Mouse (Mus musculus) limb, embryonic 11.5 days (tissue): ENCODE measurements around the gene Ifna7. TPM values are rescaled to one million over a fixed set of nuclear protein-coding genes. Genes with fewer than 3 reads are reported as not detected.
"Not testable (repeated sequence)": the region's sequence is repeated elsewhere in the genome, so short reads cannot be mapped to it uniquely, and the experiment has no call there.

Experiments used
- ATAC-seq: fragments of 200-750 bp; cut with Nextera tagmentation; 2 replicates; pipeline ENCODE4 v1.8.0; 2017; ENCODE audit warnings: low read depth; ENCODE audit not compliant: insufficient number of reproducible peaks, low FRiP score, low TSS enrichment
- DNase-seq: peaks from one replicate; pipeline ENCODE4 v3.0.0-alpha.2; 2015; ENCODE audit warnings: low spot score
- H3K27ac ChIP-seq: fragments of 300-500 bp; sonication (generic); replicated peaks from 2 replicates; pipeline ENCODE4 v1.5.1; 2014; ENCODE audit warnings: low read depth, mild to moderate bottlenecking, low read length
- H3K27me3 ChIP-seq: fragments of 300-500 bp; sonication (generic); 2 replicates; pipeline ENCODE4 v1.6.1; 2014; ENCODE audit warnings: mild to moderate bottlenecking, low read length, mixed read lengths; ENCODE audit not compliant: control insufficient read depth, insufficient read depth
- H3K36me3 ChIP-seq: fragments of 300-500 bp; sonication (generic); 2 replicates; pipeline ENCODE4 v1.6.1; 2014; ENCODE audit warnings: mild to moderate bottlenecking, low read length, moderate library complexity, mixed read lengths; ENCODE audit not compliant: control insufficient read depth, insufficient read depth
- H3K4me1 ChIP-seq: fragments of 300-500 bp; sonication (generic); 2 replicates; pipeline ENCODE4 v1.6.1; 2014; ENCODE audit warnings: low read length, mixed read lengths; ENCODE audit not compliant: control insufficient read depth, insufficient read depth
- H3K4me2 ChIP-seq: fragments of 300-500 bp; sonication (generic); 2 replicates; pipeline ENCODE4 v1.6.1; 2014; ENCODE audit warnings: low read depth, mild to moderate bottlenecking, moderate library complexity; ENCODE audit not compliant: severe bottlenecking
- H3K4me3 ChIP-seq: fragments of 300-500 bp; sonication (generic); 2 replicates; pipeline ENCODE4 v1.5.1; 2014; ENCODE audit warnings: low read depth, low read length
- H3K9ac ChIP-seq: fragments of 300-500 bp; sonication (generic); 2 replicates; pipeline ENCODE4 v1.6.1; 2014; ENCODE audit warnings: mild to moderate bottlenecking, low read length
- H3K9me3 ChIP-seq: fragments of 300-500 bp; sonication (generic); 2 replicates; pipeline ENCODE4 v1.6.1; 2016; ENCODE audit warnings: low read length; ENCODE audit not compliant: control insufficient read depth
- WGBS: fragments of 180-500 bp; shearing (Covaris S2); extraction: QIAGEN DNeasy Blood & Tissue Kit; methylation state at CpG from one replicate; pipeline ENCODE4 v1.1.7; 2014; 5-methylcytosine and 5-hydroxymethylcytosine counted together
- polyA plus RNA-seq: library from polyadenylated mRNA; unstranded; fragments of >200 nt; fragmentation: Nextera tagmentation; extraction: Ambion mirVana; gene quantifications from 2 replicates; pipeline ENCODE4 v1.2.1, GENCODE M21; 2014

Gene Ifna7
- polyA plus RNA-seq, 1 experiment from 2014 or later: not detected

GRCm38 (mm10) chr4:88791250-88791649 is 24.8 kb upstream of the Ifna7 start, which contains the start of gene Gm13278:
TSS of gene Gm13278 (plus strand) at chr4:88791550.
- H3K27me3 ChIP-seq, ATAC-seq, DNase-seq, H3K9me3 ChIP-seq, H3K9ac ChIP-seq, H3K4me3 ChIP-seq, H3K4me1 ChIP-seq, H3K4me2 ChIP-seq, H3K36me3 ChIP-seq, H3K27ac ChIP-seq: not testable (repeated sequence)
- no CpG with 5 or more reads among the region's 28 CpGs for WGBS

- not testable (repeated sequence) for H3K9me3 ChIP-seq, H3K4me1 ChIP-seq, H3K4me3 ChIP-seq, H3K36me3 ChIP-seq, H3K4me2 ChIP-seq, DNase-seq, H3K27me3 ChIP-seq, ATAC-seq, H3K27ac ChIP-seq, H3K9ac ChIP-seq
- 0% methylated on average over 6 of the region's 52 CpGs for WGBS
Observed at GRCm38 (mm10) chr4:88793936-88794675, 21.9 kb upstream of the Ifna7 start, which contains the start of gene Gm13275. TSS of gene Gm13275 (plus strand) at chr4:88794487.

- H3K9me3 ChIP-seq, H3K4me1 ChIP-seq, H3K27me3 ChIP-seq, H3K36me3 ChIP-seq, ATAC-seq, H3K4me2 ChIP-seq, H3K9ac ChIP-seq, DNase-seq, H3K4me3 ChIP-seq, H3K27ac ChIP-seq: not testable (repeated sequence)
- WGBS: no CpG with 5 or more reads among the region's 28 CpGs
Observed at GRCm38 (mm10) chr4:88797097-88797496, 18.9 kb upstream of the Ifna7 start, which contains the start of gene Gm13279. TSS of gene Gm13279 (plus strand) at chr4:88797397.

GRCm38 (mm10) chr4:88799365-88799764 is 16.7 kb upstream of the Ifna7 start, which contains the start of gene Gm13285:
TSS of gene Gm13285 (plus strand) at chr4:88799665.
- H3K9ac ChIP-seq, H3K27ac ChIP-seq, H3K4me1 ChIP-seq, H3K9me3 ChIP-seq, DNase-seq, H3K36me3 ChIP-seq, H3K4me2 ChIP-seq, H3K4me3 ChIP-seq, ATAC-seq, H3K27me3 ChIP-seq: not testable (repeated sequence)
- 21% methylated on average over 3 of the region's 7 CpGs for WGBS

GRCm38 (mm10) chr4:88802954-88803353 is 13.1 kb upstream of the Ifna7 start, which contains the start of gene Gm13287:
TSS of gene Gm13287 (plus strand) at chr4:88803254.
- not testable (repeated sequence) for H3K27ac ChIP-seq, ATAC-seq, H3K9ac ChIP-seq, DNase-seq, H3K36me3 ChIP-seq, H3K4me3 ChIP-seq, H3K4me1 ChIP-seq, H3K27me3 ChIP-seq, H3K4me2 ChIP-seq, H3K9me3 ChIP-seq
- no CpG with 5 or more reads among the region's 29 CpGs for WGBS

- H3K27me3 ChIP-seq, H3K4me3 ChIP-seq, DNase-seq, H3K4me2 ChIP-seq, H3K9me3 ChIP-seq, H3K27ac ChIP-seq, H3K9ac ChIP-seq, H3K4me1 ChIP-seq, ATAC-seq, H3K36me3 ChIP-seq: not testable (repeated sequence)
- WGBS: no CpG with 5 or more reads among the region's 8 CpGs
Observed at GRCm38 (mm10) chr4:88805231-88805630, 10.8 kb upstream of the Ifna7 start, which contains the start of gene Gm13288. TSS of gene Gm13288 (plus strand) at chr4:88805531.

GRCm38 (mm10) chr4:88805761-88806160 is 10.3 kb upstream of the Ifna7 start:
- H3K9ac ChIP-seq, ATAC-seq, DNase-seq, H3K27me3 ChIP-seq, H3K4me3 ChIP-seq, H3K27ac ChIP-seq, H3K4me2 ChIP-seq, H3K9me3 ChIP-seq, H3K36me3 ChIP-seq, H3K4me1 ChIP-seq: not testable (repeated sequence)
- whole genome bisulfite sequencing: no CpG with 5 or more reads among the region's 34 CpGs

GRCm38 (mm10) chr4:88819659-88820058 is 3.6 kb downstream of the Ifna7 start, which contains the start of gene Ifna11:
TSS of gene Ifna11 (plus strand) at chr4:88819959.
- no peak within 1 kb of the TSS for H3K27ac ChIP-seq
- ATAC-seq (no peak), DNase-seq (no peak)
- 74% methylated on average over 1 of the region's 1 CpGs for WGBS
- H3K9me3 ChIP-seq: no peaks in the 10 kb centered on the region
- H3K4me1 ChIP-seq: no peaks in the 10 kb centered on the region
- H3K27me3 ChIP-seq: no peaks in the 10 kb centered on the region
- H3K4me3 ChIP-seq: no peak within 1 kb of the TSS
- no peak within 1 kb of the TSS for H3K4me2 ChIP-seq
- H3K9ac ChIP-seq: no peak within 1 kb of the TSS
- no peaks in the 10 kb centered on the region for H3K36me3 ChIP-seq
